Mouse (Mus musculus) heart, postnatal 4 days (tissue): Measurements from ENCODE around the gene Mcpt8. TPM values are rescaled to one million over a fixed set of nuclear protein-coding genes. Genes with fewer than 3 reads are reported as not detected.

Experiments
- microRNA-seq, 2 experiments: library from miRNA; unstranded; fragments of <30 nt; microRNA quantifications; one replicate each; pipeline ENCODE4 v1.2.0; 2021 to 2022
- total RNA-seq, 2 experiments: library from RNA; stranded (reverse); gene quantifications; 2 replicates each; pipeline ENCODE4 v1.2.3; 2021

The Mcpt8 gene
- total RNA-seq, 2 experiments from 2014 or later, result not detected

Small RNA genes within 50 kb of the gene (microRNA-seq; reads per million reads assigned to microRNA genes)
- gene Mir6949, result 0 reads per million in 2 experiments

Other genes starting within 250 kb of the Mcpt8 start
- gene Nynrin, start 231.3 kb downstream of the Mcpt8 start, total RNA-seq, result 10 to 100 TPM; 36.0 to 36.3 TPM
- gene Cbln3, start 200.9 kb downstream of the Mcpt8 start, total RNA-seq, result under 1 TPM; 0.62 to 0.65 TPM
- gene Khnyn, start 200.3 kb downstream of the Mcpt8 start, total RNA-seq, result 10 to 100 TPM; 11.6 to 12.0 TPM
- 10 to 100 TPM; 57.0 to 61.3 TPM for gene Sdr39u1, start 185.0 kb downstream of the Mcpt8 start, total RNA-seq
- gene Cma1, start 140.6 kb downstream of the Mcpt8 start, total RNA-seq, result 10 to 100 TPM; 10.1 to 12.1 TPM
- under 1 TPM; 0.33 to 0.43 TPM for gene Cma2, start 134.3 kb downstream of the Mcpt8 start, total RNA-seq
- gene Mcpt1, start 67.3 kb downstream of the Mcpt8 start, total RNA-seq, result not detected
- gene Mcpt9, start 54.8 kb downstream of the Mcpt8 start, total RNA-seq, result not detected
- under 1 TPM; 0.43 TPM for gene Mcpt2, start 43.2 kb downstream of the Mcpt8 start, total RNA-seq
- 1 to 10 TPM; 3.0 to 3.8 TPM for gene Mcpt4, start 23.0 kb downstream of the Mcpt8 start, total RNA-seq
- not detected for gene Ctsg, start 17.3 kb upstream of the Mcpt8 start, total RNA-seq
- gene Gzme, start 35.4 kb upstream of the Mcpt8 start, total RNA-seq, result not detected
- gene Gzmd, start 47.3 kb upstream of the Mcpt8 start, total RNA-seq, result not detected
- not detected for gene Gzmg, start 74.3 kb upstream of the Mcpt8 start, total RNA-seq
- gene Gzmn, start 89.3 kb upstream of the Mcpt8 start, total RNA-seq, result not detected
- not detected for gene Gzmf, start 126.1 kb upstream of the Mcpt8 start, total RNA-seq
- not detected for gene Gzmc, start 149.4 kb upstream of the Mcpt8 start, total RNA-seq
- gene Gzmb, start 177.0 kb upstream of the Mcpt8 start, total RNA-seq, result not detected